Mouse (Mus musculus): ENCODE measurements around the gene Tsc22d3.
"Not testable (repeated sequence)": the region's sequence is repeated elsewhere in the genome, so short reads cannot be mapped to it uniquely, and the experiment has no call there.

The Tsc22d3 gene

GRCm38 (mm10) chrX:140500306-140500705 lies 100.2 kb downstream of the Tsc22d3 start:
- no peak for DNase-seq (ENCODE audit: low spot score in 2 of 2)

- DNase-seq (ENCODE audit: low spot score in 2 of 2) = not testable (repeated sequence)
Observed at GRCm38 (mm10) chrX:140498431-140498830, 102.0 kb downstream of the Tsc22d3 start.

- no peak for DNase-seq (ENCODE audit: low spot score in 2 of 2)
Observed at GRCm38 (mm10) chrX:140494170-140494569, 106.3 kb downstream of the Tsc22d3 start.

GRCm38 (mm10) chrX:140493527-140494029 lies 106.9 kb downstream of the Tsc22d3 start:
- DNase-seq (ENCODE audit: low spot score in 2 of 2) = no peak

- DNase-seq (ENCODE audit: low spot score in 2 of 2) = no peak
Observed at GRCm38 (mm10) chrX:140491884-140492571, 108.4 kb downstream of the Tsc22d3 start.

GRCm38 (mm10) chrX:140490203-140490602 lies 110.3 kb downstream of the Tsc22d3 start:
- no peak for DNase-seq (ENCODE audit: low spot score in 2 of 2)
